Mouse (Mus musculus) gastrocnemius, postnatal 14 days (tissue): ENCODE data around the gene Map7d1. TPM values are rescaled to one million over a fixed set of nuclear protein-coding genes. Genes with fewer than 3 reads are reported as not detected.

Source experiments
- DNase-seq: peaks from one replicate; pipeline ENCODE4 v3.0.0; 2021; ENCODE audit warnings: mixed read lengths
- intact Hi-C: fragments of 180-260 bp; cut with DNase I; formaldehyde crosslinking; loops from one replicate; pipeline ENCODE4 v1.15.1; 2025; ENCODE audit warnings: low total_unique reads
- total RNA-seq, 2 experiments: library from RNA; stranded (reverse); gene quantifications; 2 replicates each; pipeline ENCODE4 v1.2.3; 2021

The Map7d1 gene
- total RNA-seq, 2 experiments from 2014 or later, result 165 to 201 TPM

- intact Hi-C loops, result no loop called here
- DNase-seq, result no peak
Observed at GRCm38 (mm10) chr4:126251655-126252254, 4.4 kb downstream of the Map7d1 start.

GRCm38 (mm10) chr4:126250659-126251058 is 5.5 kb downstream of the Map7d1 start:
- no peak for DNase-seq
- intact Hi-C loops, result no loop called here

GRCm38 (mm10) chr4:126248261-126248868 is 7.8 kb downstream of the Map7d1 start:
- DNase-seq, result no peak
- intact Hi-C loops, result no loop called here

GRCm38 (mm10) chr4:126246202-126246889 is 9.8 kb downstream of the Map7d1 start:
- no peak for DNase-seq
- intact Hi-C loops, result no loop called here

- intact Hi-C loops, result no loop called here
- DNase-seq, result no peak
Observed at GRCm38 (mm10) chr4:126242510-126242909, 13.6 kb downstream of the Map7d1 start.

- no peak for DNase-seq
- intact Hi-C loops, result no loop called here
Observed at GRCm38 (mm10) chr4:126241956-126242355, 14.2 kb downstream of the Map7d1 start.

GRCm38 (mm10) chr4:126239862-126240475 is 16.2 kb downstream of the Map7d1 start:
- intact Hi-C loops, result no loop called here
- DNase-seq, result no peak

GRCm38 (mm10) chr4:126237721-126238242 is 18.4 kb downstream of the Map7d1 start:
- peak; percentile 58 for DNase-seq
- intact Hi-C loops, result no loop called here

GRCm38 (mm10) chr4:126236467-126237280 is 19.5 kb downstream of the Map7d1 start:
- intact Hi-C loops, result no loop called here
- DNase-seq, result no peak

- DNase-seq, result no peak
- intact Hi-C loops, result no loop called here
Observed at GRCm38 (mm10) chr4:126235191-126235590, 21.0 kb downstream of the Map7d1 start.

- intact Hi-C loops, result no loop called here
- DNase-seq, result no peak
Observed at GRCm38 (mm10) chr4:126234496-126235175, 21.5 kb downstream of the Map7d1 start.

GRCm38 (mm10) chr4:126233676-126234308 is 22.4 kb downstream of the Map7d1 start:
- intact Hi-C loops, result no loop called here
- no peak for DNase-seq

- DNase-seq, result no peak
- intact Hi-C loops, result no loop called here
Observed at GRCm38 (mm10) chr4:126229900-126230299, 26.2 kb downstream of the Map7d1 start.

GRCm38 (mm10) chr4:126228144-126228543 is 28.0 kb downstream of the Map7d1 start:
- intact Hi-C loops, result no loop called here
- DNase-seq, result no peak

GRCm38 (mm10) chr4:126227077-126227761 is 28.9 kb downstream of the Map7d1 start:
- peak; percentile 89 for DNase-seq
- intact Hi-C loops, result loop anchor here (2.0 kb wide), 1 partner anchor 34 kb away; no protein-coding TSS in a partner anchor

GRCm38 (mm10) chr4:126226640-126227039 is 29.5 kb downstream of the Map7d1 start:
- DNase-seq, result no peak
- intact Hi-C loops, result loop anchor here (2.0 kb wide), 1 partner anchor 34 kb away; no protein-coding TSS in a partner anchor

- intact Hi-C loops, result loop anchor here (5.0 kb wide), 1 partner anchor 90 kb away; no protein-coding TSS in a partner anchor
- no peak for DNase-seq
Observed at GRCm38 (mm10) chr4:126222631-126223030, 33.5 kb downstream of the Map7d1 start.

GRCm38 (mm10) chr4:126220045-126220444 is 36.1 kb downstream of the Map7d1 start:
- DNase-seq, result no peak
- intact Hi-C loops, result loop anchor here (5.0 kb wide), 1 partner anchor 92 kb away; no protein-coding TSS in a partner anchor
